Mouse (Mus musculus): ENCODE data around the gene Lrrc71. TPM values are rescaled to one million over a fixed set of nuclear protein-coding genes. Genes with fewer than 3 reads are reported as not detected.

Lrrc71 gene
- total RNA-seq, 1 experiment = 0.49 TPM

DNA sequence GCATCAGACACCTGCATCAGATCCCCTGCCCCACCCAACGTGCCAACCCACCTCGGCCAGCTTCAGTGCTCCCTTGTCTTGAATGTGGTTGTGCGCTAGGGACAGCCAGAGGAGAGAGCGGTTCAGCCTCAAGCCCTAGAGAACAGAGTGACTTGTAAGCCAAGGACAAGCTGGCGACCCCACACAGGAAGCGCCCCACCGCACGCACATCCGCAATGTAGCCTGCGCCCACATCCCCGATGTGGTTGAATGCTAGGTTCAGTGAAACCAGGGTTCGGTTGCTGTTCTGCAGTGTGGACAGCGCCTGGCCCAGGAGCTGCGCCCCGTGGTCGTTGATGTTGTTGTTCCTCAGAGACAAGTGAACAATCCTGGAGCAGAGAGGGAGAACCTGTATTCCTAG, 5.7 kb downstream of the Lrrc71 start:
- TF ChIP-seq CHD2 (IDR thresholded peaks at IDR 0.05; ENCODE audit: low read depth, low read length) (no peak), ZNF384 (IDR thresholded peaks at IDR 0.05; ENCODE audit: low read depth, low read length) (no peak), MAFK (IDR thresholded peaks at IDR 0.05; ENCODE audit: insufficient read depth, low read depth, low read length) (no peak), HCFC1 (IDR thresholded peaks at IDR 0.05; ENCODE audit: borderline replicate concordance, insufficient read depth, low read length) (no peak), ZC3H11A (IDR thresholded peaks at IDR 0.05; ENCODE audit: borderline replicate concordance, low read depth, low read length) (no peak)

GRCm38 (mm10) chr3:87742013-87742412, 6.4 kb downstream of the Lrrc71 start:
- H3K36me3 ChIP-seq (ENCODE audit: control insufficient read depth, insufficient read depth, low read length, poor library complexity, severe bottlenecking) = peaks cover 4% of the 10 kb centered on the region; the same call in 1 of the 2 replicates
- no peaks in the 10 kb centered on the region for H3K9me3 ChIP-seq (ENCODE audit: control insufficient read depth, insufficient read depth, low read depth, low read length)
- no peak overlapping the region for H3K27ac ChIP-seq (ENCODE audit: insufficient read depth, low read depth, low read length, poor library complexity, severe bottlenecking)
- no peak overlapping the region for H3K4me3 ChIP-seq (ENCODE audit: insufficient read depth in 1 of 2, low read depth in 1 of 2, low read length in 2 of 2, poor library complexity in 1 of 2, severe bottlenecking in 1 of 2)
- TF ChIP-seq CHD2 (IDR thresholded peaks at IDR 0.05; ENCODE audit: low read depth, low read length) (no peak), HCFC1 (IDR thresholded peaks at IDR 0.05; ENCODE audit: borderline replicate concordance, insufficient read depth, low read length) (no peak), MAFK (IDR thresholded peaks at IDR 0.05; ENCODE audit: insufficient read depth, low read depth, low read length) (no peak), ZC3H11A (IDR thresholded peaks at IDR 0.05; ENCODE audit: borderline replicate concordance, low read depth, low read length) (no peak), ZNF384 (IDR thresholded peaks at IDR 0.05; ENCODE audit: low read depth, low read length) (no peak)
- H3K9ac ChIP-seq (ENCODE audit: insufficient read depth, low read depth, low read length, poor library complexity, severe bottlenecking) = no peak overlapping the region
- in situ Hi-C loops (cut with MboI; ENCODE audit: low sequenced_read_pairs in 2 of 2, unreplicated experiment in 2 of 2) = no loop called here
- H3K4me1 ChIP-seq (ENCODE audit: control insufficient read depth in 2 of 2, insufficient read depth in 2 of 2, low read length in 2 of 2, poor library complexity in 1 of 2) = no peaks in the 10 kb centered on the region; a peak in 1 of 4 replicates
- no peak for DNase-seq (ENCODE audit: low read depth, low spot score)

More for the DNA sequence above, 5.7 kb downstream of the Lrrc71 start:
- H3K9me3 ChIP-seq (ENCODE audit: control insufficient read depth, insufficient read depth, low read depth, low read length) = no peaks in the 10 kb centered on the region
- in situ Hi-C loops (cut with MboI; ENCODE audit: low sequenced_read_pairs in 2 of 2, unreplicated experiment in 2 of 2) = no loop called here
- peak overlapping the region; percentile 16 to 26; a peak in 1 of 4 replicates for H3K4me3 ChIP-seq (ENCODE audit: insufficient read depth in 1 of 2, low read depth in 1 of 2, low read length in 2 of 2, poor library complexity in 1 of 2, severe bottlenecking in 1 of 2)
- no peak for DNase-seq (ENCODE audit: low read depth, low spot score)
- no peak overlapping the region for H3K9ac ChIP-seq (ENCODE audit: insufficient read depth, low read depth, low read length, poor library complexity, severe bottlenecking)
- no peaks in the 10 kb centered on the region; a peak in 1 of 4 replicates for H3K4me1 ChIP-seq (ENCODE audit: control insufficient read depth in 2 of 2, insufficient read depth in 2 of 2, low read length in 2 of 2, poor library complexity in 1 of 2)
- H3K27ac ChIP-seq (ENCODE audit: insufficient read depth, low read depth, low read length, poor library complexity, severe bottlenecking) = no peak overlapping the region
- H3K36me3 ChIP-seq (ENCODE audit: control insufficient read depth, insufficient read depth, low read length, poor library complexity, severe bottlenecking) = peaks cover 2% of the 10 kb centered on the region; the same call in 1 of the 2 replicates

GRCm38 (mm10) chr3:87738906-87739305, 9.5 kb downstream of the Lrrc71 start:
- no peak overlapping the region for H3K4me3 ChIP-seq (ENCODE audit: insufficient read depth in 1 of 2, low read depth in 1 of 2, low read length in 2 of 2, poor library complexity in 1 of 2, severe bottlenecking in 1 of 2)
- TF ChIP-seq ZNF384 (IDR thresholded peaks at IDR 0.05; ENCODE audit: low read depth, low read length) (no peak), CHD2 (IDR thresholded peaks at IDR 0.05; ENCODE audit: low read depth, low read length) (no peak), ZC3H11A (IDR thresholded peaks at IDR 0.05; ENCODE audit: borderline replicate concordance, low read depth, low read length) (no peak), HCFC1 (IDR thresholded peaks at IDR 0.05; ENCODE audit: borderline replicate concordance, insufficient read depth, low read length) (no peak), MAFK (IDR thresholded peaks at IDR 0.05; ENCODE audit: insufficient read depth, low read depth, low read length) (no peak)
- H3K27ac ChIP-seq (ENCODE audit: insufficient read depth, low read depth, low read length, poor library complexity, severe bottlenecking) = no peak overlapping the region
- H3K4me1 ChIP-seq (ENCODE audit: control insufficient read depth in 2 of 2, insufficient read depth in 2 of 2, low read length in 2 of 2, poor library complexity in 1 of 2) = no peaks in the 10 kb centered on the region; a peak in 1 of 4 replicates
- DNase-seq (ENCODE audit: low read depth, low spot score) = no peak
- H3K9me3 ChIP-seq (ENCODE audit: control insufficient read depth, insufficient read depth, low read depth, low read length) = no peaks in the 10 kb centered on the region
- H3K9ac ChIP-seq (ENCODE audit: insufficient read depth, low read depth, low read length, poor library complexity, severe bottlenecking) = no peak overlapping the region
- H3K36me3 ChIP-seq (ENCODE audit: control insufficient read depth, insufficient read depth, low read length, poor library complexity, severe bottlenecking) = peaks cover 13% of the 10 kb centered on the region; the same call in 1 of the 2 replicates
- in situ Hi-C loops (cut with MboI; ENCODE audit: low sequenced_read_pairs in 2 of 2, unreplicated experiment in 2 of 2) = no loop called here

GRCm38 (mm10) chr3:87735335-87735734, 13.1 kb downstream of the Lrrc71 start:
- DNase-seq (ENCODE audit: low read depth, low spot score) = no peak
- in situ Hi-C loops (cut with MboI; ENCODE audit: low sequenced_read_pairs in 2 of 2, unreplicated experiment in 2 of 2) = no loop called here
- Histone ChIP-seq H3K27ac (ENCODE audit: insufficient read depth, low read depth, low read length, poor library complexity, severe bottlenecking) (no peak overlapping the region), H3K9me3 (ENCODE audit: control insufficient read depth, insufficient read depth, low read depth, low read length) (no peaks in the 10 kb centered on the region), H3K36me3 (ENCODE audit: control insufficient read depth, insufficient read depth, low read length, poor library complexity, severe bottlenecking) (peaks cover 23% of the 10 kb centered on the region; the same call in 1 of the 2 replicates), H3K4me1 (ENCODE audit: control insufficient read depth in 2 of 2, insufficient read depth in 2 of 2, low read length in 2 of 2, poor library complexity in 1 of 2) (no peaks in the 10 kb centered on the region), H3K4me3 (ENCODE audit: insufficient read depth in 1 of 2, low read depth in 1 of 2, low read length in 2 of 2, poor library complexity in 1 of 2, severe bottlenecking in 1 of 2) (no peak overlapping the region), H3K9ac (ENCODE audit: insufficient read depth, low read depth, low read length, poor library complexity, severe bottlenecking) (no peak overlapping the region)
- no peak for TF ChIP-seq ZNF384 (IDR thresholded peaks at IDR 0.05; ENCODE audit: low read depth, low read length)
- no peak for TF ChIP-seq ZC3H11A (IDR thresholded peaks at IDR 0.05; ENCODE audit: borderline replicate concordance, low read depth, low read length)
- no peak for TF ChIP-seq MAFK (IDR thresholded peaks at IDR 0.05; ENCODE audit: insufficient read depth, low read depth, low read length)
- TF ChIP-seq CHD2 (IDR thresholded peaks at IDR 0.05; ENCODE audit: low read depth, low read length) = no peak
- TF ChIP-seq HCFC1 (IDR thresholded peaks at IDR 0.05; ENCODE audit: borderline replicate concordance, insufficient read depth, low read length) = no peak
